Mouse (Mus musculus) spleen, adult 2 months (tissue): ENCODE measurements at regions not wholly inside any gene's neighbourhood (a gene's known extent, or its start where the extent isn't known, plus 50 kb on each side); places are given as distances from the start of the nearest gene placed in this dataset.

ENCODE experiments used
- CTCF ChIP-seq: fragments of 200-500 bp; IDR thresholded peaks from 2 replicates; pipeline ENCODE4 v1.5.1; 2011; ENCODE audit warnings: mild to moderate bottlenecking, inconsistent platforms; ENCODE audit not compliant: insufficient read depth, insufficient read length, insufficient replicate concordance; ENCODE audit errors: extremely low read depth
- POLR2A ChIP-seq: fragments of 200-500 bp; IDR thresholded peaks from 2 replicates; pipeline ENCODE4 v1.6.1; 2011; ENCODE audit warnings: low read depth, low read length, inconsistent platforms

DNA sequence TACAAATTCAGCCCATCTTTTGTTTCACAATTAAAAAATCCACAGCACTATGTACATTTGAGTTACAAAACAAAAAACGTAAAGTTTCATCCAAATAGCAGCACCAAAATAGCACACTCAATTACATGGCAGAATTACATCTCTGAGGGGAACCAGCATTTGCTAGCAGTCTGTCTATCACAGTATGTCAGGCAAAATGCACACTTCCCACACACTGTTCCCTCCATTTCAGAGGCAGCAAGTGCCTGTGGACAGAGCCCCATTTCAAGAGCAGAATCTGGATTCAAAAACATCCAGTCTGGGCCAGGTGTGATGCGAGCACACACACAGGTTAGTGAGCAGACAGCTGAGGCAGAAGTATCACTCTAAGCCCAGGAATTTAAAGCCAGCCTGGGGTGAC is 261.8 kb downstream of the Tex13c3 start:
- TF ChIP-seq CTCF (no peak), POLR2A (no peak)
